Mouse (Mus musculus) megakaryocyte-erythroid progenitor cell, adult 5-6 weeks (primary cell): Measurements from ENCODE around the gene Lgi4. TPM values are rescaled to one million over a fixed set of nuclear protein-coding genes. Genes with fewer than 3 reads are reported as not detected.

Experiments used
- ATAC-seq: replicated peaks from 2 replicates; pipeline ENCODE4 v1.8.0; 2016; ENCODE audit warnings: mild to moderate bottlenecking, inconsistent platforms; ENCODE audit not compliant: severe bottlenecking, poor library complexity, low FRiP score, low TSS enrichment
- total RNA-seq, 2 experiments: library from RNA; stranded (forward) in 1 of 2; stranded (reverse) in 1 of 2; fragments of 200-1000, 215-1000 nt in 1 of 2; fragments of >200 nt in 1 of 2; fragmentation: Nextera tagmentation in 1 of 2; gene quantifications; 2 replicates each; pipeline ENCODE4 v1.2.3; 2014 to 2017

The Lgi4 gene
- total RNA-seq, 2 experiments from 2014 or later: not detected

DNA sequence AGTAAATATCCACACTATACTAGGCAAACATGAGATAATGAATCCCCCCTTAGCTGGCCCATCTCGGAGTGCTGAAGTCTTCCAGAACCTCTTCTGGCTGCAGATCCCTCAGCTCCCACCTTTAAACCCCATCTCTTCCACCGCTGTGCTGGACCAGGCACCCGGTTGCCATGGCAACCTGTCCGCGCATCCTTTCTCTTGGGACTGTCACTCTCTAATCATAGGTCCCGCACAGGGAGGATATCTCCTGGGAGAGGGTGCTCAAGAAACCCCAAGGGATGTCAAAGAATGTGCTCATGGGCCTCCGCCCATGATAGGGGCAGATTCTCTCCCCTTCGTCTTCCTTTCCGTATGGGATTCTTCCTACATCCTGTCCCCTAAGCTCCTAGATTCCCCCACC lies 8.2 kb upstream of the Lgi4 start:
- no peak for ATAC-seq

DNA sequence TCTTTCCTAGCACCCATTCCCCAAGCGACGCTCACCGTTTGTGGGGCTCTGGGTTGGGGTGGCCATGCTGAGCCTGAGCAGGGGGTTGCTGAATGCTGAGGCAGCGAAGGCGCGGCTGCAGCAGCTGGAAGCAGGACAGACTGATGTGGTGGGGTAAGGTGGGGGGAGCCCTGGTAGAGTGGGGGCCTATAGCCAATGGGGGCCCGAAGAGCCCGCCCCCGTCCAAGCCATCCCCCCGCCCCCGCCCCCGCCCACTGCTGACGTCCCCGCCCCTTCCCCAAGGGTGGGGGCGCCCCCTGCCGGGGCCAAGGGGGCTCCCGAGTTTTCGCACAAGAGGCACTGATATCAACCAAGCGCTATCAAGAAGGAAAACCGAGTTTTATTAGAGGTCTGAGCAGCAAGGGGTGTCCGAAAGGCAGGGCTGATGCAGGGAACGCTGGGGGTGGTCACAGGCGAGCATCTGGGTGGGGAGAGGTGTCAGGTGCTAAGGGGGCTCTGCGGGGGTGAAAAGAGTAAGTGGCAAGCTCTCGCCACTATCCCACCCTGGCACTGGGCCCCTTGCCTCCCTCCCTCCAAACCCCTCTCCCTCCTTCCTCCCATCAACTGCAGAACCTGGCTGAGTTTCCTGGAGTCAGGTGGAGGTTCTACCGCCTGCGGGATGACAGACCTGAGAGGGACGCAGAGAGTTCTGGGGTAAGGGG lies 7.7 kb upstream of the Lgi4 start, which contains the start of gene Fxyd7:
Fxyd7 (minus strand) TSS at position 147 of the 701 bp plus-strand sequence.
- no peak for ATAC-seq

GRCm38 (mm10) chr7:31052251-31052635 lies 6.9 kb upstream of the Lgi4 start:
- ATAC-seq: no peak

DNA sequence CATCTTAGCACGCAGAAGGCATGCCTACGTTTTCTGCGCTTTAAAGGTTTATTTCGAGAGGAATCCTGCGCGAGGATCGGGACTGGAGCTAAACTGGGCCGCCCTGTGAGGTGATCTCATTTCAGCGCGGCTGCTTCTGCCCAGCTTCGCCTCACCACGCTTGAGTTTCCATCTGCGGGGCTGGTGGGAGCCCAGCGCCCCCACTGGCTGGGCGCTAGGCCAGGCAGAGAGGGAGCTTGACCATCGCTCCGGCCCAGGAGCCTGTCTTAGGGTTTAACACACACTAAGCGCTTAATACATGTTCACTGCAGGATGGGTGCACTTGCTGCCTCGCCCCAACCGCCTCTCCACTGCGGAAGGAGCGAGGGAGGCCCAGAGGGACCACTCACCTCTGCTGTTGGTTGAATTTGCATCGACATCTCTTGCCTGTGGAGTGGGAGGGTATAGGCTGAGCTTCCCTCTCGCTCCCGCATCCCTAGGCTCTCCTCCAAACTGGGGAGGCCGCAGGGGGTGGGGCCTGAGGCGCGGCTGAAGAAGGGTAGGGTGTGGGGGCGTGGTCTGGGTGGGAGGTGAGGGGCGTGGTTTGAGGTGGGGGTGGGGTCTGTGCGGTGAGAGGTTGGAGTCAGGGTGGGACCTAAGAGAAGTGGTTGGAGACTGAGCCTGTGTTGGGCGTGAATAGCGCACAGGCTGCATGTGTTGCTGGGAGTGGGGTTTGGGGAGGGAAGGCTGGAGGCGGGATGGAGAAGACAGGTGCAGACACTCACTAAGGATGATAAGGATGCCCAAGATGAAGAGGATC lies 6.3 kb upstream of the Lgi4 start:
- ATAC-seq: no peak

DNA sequence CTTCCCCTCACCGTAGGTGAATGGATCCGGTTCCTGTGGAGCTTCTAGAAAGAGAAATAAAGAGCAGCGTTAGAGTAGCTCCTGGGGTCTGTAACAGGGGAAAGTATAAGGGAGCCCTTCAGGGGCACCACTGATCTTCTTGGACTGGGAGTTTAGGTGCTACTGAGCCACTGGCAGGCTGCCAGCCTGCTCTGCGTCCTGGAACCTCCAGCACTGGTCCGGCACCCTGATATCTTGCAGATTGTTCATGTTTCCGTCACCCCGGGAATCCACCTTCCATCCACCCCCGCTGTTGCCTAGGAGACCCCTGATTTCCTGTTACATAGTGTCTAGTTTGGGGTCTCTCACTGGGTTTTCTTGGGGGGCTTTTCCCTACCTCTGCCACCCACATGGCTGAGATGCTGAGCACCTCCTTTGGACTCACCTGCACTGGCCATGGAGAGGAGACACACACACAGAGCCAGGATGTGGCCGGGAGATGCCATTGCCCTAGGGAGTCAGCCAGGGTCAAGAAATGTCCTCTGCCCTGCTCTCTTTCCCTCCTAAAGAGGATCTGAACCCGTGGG lies 5.2 kb upstream of the Lgi4 start:
- ATAC-seq: no peak

DNA sequence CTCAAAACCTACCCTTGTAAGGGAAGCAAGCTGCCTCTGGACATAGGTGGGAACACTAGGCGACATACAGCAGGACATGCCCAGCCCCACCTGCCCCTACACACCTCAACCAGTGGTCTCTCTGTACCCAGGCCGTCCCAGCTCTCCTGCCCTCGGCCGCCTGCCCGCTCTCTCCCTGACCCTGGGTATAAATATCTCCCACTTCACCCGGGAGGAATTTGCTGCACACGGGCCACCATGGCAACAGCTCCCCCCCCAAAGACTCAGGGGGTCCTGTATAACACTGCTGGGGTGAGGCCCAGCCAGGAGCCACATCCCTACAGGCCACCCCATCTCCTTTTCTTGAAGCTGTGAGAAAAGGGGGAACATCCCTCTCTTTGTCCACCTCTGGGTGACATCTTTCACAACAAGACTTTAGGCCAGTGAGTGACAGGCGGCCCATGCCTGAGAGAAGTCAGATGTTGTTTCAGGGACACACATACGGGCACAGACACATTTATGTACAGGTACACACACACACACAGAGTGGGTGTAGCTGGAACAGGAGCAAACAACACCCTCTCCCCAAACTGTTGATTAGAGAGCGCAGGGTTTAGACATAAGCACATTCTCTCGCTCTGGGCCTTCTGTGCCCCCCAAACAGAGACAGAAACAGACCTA lies 4.4 kb upstream of the Lgi4 start:
- ATAC-seq: no peak

DNA sequence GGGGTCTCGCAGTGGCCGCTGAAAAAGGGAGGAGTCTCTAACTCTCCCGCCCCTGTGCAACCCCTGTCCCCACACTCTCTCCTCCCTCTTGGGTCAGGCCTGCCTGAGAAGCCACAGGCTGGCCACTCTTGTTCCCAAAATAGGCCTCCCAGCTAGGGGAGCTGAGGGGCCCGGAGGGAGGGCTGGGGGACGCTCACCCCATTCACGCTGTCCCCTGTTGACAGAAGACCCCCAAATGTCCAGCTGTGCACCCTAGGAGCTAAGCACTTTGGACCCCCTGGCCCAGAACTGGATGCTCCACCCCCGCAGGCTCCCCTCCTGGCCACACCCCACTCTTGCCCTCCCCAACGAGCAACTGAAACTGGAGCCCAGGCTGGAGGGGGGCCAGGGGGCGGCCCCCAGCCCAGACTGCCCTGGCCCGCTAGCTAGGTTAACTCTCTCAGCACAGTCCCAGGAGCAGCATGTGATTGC lies 3.8 kb upstream of the Lgi4 start:
- no peak for ATAC-seq

- ATAC-seq: no peak
These were observed 3.3 kb upstream of the Lgi4 start for GRCm38 (mm10) chr7:31055883-31056282.

DNA sequence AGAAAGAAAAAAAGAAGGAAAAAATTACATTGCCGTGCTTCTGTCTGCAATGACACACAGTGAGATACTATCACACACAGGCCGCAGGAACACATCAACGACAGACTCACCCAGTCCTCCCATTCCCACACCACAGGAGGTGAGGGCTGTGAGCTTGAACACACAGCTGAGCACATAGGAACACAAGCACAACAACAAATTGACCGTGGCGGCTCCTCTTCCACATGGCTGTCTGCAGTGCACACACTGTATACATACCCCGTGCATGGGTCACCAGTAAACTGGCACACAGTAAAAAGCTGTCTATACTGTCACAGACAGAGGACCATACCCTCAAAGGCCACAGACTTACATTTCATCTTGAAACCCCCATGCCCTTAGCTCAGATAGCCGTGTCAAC lies 2.7 kb upstream of the Lgi4 start:
- no peak for ATAC-seq

DNA sequence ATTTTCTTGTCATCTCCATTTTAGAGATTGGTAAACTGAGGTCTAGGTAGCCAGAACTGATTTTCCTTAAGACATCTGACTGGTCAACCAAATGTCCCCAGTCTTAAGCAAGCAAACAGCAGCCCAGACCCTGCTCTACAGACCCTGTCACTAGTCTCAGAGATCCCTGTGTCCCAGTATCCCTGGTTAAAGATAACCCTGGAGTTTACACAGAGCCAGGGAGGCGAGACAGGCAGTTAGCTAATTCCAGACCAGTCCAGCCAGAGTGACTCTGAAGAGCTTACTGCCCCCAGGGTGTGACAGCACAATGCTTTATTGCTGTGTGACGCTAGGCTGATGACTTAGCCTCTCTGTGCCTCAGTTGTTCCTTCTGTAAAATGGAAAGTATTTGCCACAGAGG lies 2.1 kb upstream of the Lgi4 start, which contains the start of gene Fxyd1:
Fxyd1 (minus strand) TSS at position 129 of the 400 bp plus-strand sequence.
- no peak for ATAC-seq

GRCm38 (mm10) chr7:31057730-31058129 lies 1.4 kb upstream of the Lgi4 start:
- ATAC-seq: no peak

DNA sequence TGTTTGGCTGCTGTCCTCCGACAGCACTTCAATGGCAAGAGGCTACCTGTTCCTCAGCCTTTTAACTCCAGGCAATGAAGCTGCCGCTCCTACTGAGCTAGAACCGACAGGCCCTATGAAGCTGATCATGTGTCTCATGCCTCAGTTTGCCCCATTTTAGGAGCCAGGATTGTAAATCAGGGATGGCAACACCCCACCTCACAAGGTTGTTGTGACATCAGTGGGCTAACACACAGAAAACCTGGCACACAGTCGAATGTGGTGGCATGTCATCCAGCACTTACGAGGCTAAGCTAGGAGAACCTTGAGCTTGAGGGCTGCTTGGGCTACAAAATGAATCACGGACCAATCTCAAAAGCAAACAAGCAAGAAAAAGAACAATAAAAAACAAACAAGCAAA lies 931 bp upstream of the Lgi4 start:
- ATAC-seq: no peak

DNA sequence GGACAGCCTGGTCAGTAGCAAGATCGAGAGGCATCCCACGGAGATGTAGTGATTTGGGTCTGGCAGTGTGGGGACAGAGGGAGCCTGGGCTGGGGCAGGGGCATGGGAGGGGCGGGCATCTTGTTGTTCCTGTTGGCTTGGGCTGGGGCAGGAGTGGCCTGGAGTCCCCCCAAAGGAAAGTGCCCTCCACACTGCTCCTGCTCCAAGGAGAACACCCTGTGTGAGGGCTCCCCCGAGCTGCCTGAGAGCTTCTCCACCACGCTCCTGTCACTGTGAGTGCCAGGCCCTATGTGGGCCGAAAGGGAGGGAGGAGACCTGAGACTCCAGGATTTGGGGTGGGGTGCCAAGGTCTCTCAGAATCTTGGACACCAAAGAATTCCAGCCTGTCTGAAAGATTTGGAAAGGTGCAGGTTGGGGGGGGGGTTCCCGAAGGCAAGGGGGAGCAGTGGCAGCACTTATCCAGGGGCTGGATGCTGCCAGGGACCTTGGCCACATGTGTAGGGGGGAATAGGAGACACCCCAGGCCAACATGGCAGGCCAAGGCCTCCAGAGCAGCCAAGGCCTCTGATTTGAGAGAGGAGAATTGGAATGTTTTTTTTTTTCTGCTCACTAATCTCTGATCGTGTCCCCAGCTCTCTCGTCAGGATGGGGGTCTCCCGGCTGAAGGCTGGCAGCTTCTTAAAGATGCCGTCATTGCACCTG lies 928 bp downstream of the Lgi4 start:
- no peak for ATAC-seq

- no peak for ATAC-seq
These were observed 1.5 kb downstream of the Lgi4 start for GRCm38 (mm10) chr7:31060621-31061010.

- no peak for ATAC-seq
These were observed 4.0 kb downstream of the Lgi4 start for GRCm38 (mm10) chr7:31063074-31063560.

DNA sequence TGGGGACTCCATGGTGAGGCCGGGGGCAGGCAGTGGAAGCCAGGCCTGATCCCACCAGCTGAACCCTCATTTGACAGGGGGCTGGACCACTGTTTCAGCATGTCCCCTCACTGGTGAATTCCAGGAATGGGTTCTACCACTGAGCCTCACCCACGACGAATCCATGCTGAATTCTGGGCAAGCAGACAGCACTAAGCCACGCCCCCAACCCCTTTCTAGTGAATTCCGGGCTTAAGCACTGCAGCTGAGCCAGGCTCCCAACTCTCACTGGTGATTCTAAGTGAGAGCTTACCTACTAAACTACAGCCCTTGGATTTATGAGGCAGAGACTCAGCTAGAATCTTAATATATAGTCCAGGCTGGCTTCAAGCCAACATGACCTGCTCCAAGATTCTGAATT lies 8.7 kb downstream of the Lgi4 start:
- ATAC-seq: no peak

DNA sequence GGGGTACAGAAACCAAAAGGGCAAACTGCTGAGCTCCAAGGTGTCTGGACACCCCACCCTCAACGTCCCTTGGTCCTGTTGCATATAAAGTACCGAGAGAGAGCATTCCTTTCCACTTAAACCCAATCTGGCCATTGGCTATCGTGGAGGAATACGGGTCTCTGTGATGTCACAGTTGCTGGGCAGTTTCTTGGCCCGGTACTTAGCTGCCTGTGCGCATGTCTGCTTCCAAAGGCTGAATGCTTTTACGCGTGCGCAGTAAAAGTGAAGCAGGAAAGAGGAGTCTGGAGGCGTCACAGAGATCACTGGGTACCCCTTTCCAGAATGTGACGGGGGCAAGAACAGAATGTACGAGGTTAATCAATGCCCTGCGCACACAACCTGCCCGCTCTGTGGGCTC lies 10.3 kb downstream of the Lgi4 start:
- no peak for ATAC-seq

GRCm38 (mm10) chr7:31070324-31070723 lies 11.2 kb downstream of the Lgi4 start:
- ATAC-seq: no peak

GRCm38 (mm10) chr7:31072326-31072725 lies 13.2 kb downstream of the Lgi4 start:
- no peak for ATAC-seq
